Mouse (Mus musculus): ENCODE data around the gene Hykk. TPM values are rescaled to one million over a fixed set of nuclear protein-coding genes. Genes with fewer than 3 reads are reported as not detected.

Hykk gene
- polyA plus RNA-seq, 1 experiment: 1.3 TPM

- DNase-seq (ENCODE audit: low spot score): no peak
Observed at GRCm38 (mm10) chr9:54981291-54982191, 64.5 kb downstream of the Hykk start.

GRCm38 (mm10) chr9:54982401-54982800, 65.3 kb downstream of the Hykk start:
- DNase-seq (ENCODE audit: low spot score): no peak

- DNase-seq (ENCODE audit: low spot score): no peak
Observed at GRCm38 (mm10) chr9:54990362-54990761, 73.3 kb downstream of the Hykk start.

- no peak for DNase-seq (ENCODE audit: low spot score)
Observed at GRCm38 (mm10) chr9:54994381-54994780, 77.3 kb downstream of the Hykk start.

- DNase-seq (ENCODE audit: low spot score): no peak
Observed at GRCm38 (mm10) chr9:54995645-54996044, 78.6 kb downstream of the Hykk start.

Other genes starting within 250 kb of the Hykk start
- gene Dnaja4, start 218.4 kb upstream of the Hykk start, polyA plus RNA-seq (2012; rRNA removed): 18.5 and 19.1 TPM in 2 replicates
- gene Wdr61, start 182.8 kb upstream of the Hykk start, polyA plus RNA-seq (2012; rRNA removed): 98.1 and 141 TPM in 2 replicates
- 0.08 and 0.15 TPM in 2 replicates for gene Crabp1, start 152.5 kb upstream of the Hykk start, polyA plus RNA-seq (2012; rRNA removed)
- 20.0 and 21.8 TPM in 2 replicates for gene Ireb2, start 53.5 kb upstream of the Hykk start, polyA plus RNA-seq (2012; rRNA removed)
- 142 and 158 TPM in 2 replicates for gene Psma4, start 33.5 kb downstream of the Hykk start, polyA plus RNA-seq (2012; rRNA removed)
- gene AY074887, start 33.7 kb downstream of the Hykk start, polyA plus RNA-seq (2012; rRNA removed): 0.16 and 0.28 TPM in 2 replicates
- 0.03 and 0.10 TPM in 2 replicates for gene Chrna5, start 63.6 kb downstream of the Hykk start, polyA plus RNA-seq (2012; rRNA removed)
- 0.23 and 0.37 TPM in 2 replicates for gene Chrna3, start 109.3 kb downstream of the Hykk start, polyA plus RNA-seq (2012; rRNA removed)
- 0.23 and 0.29 TPM in 2 replicates for gene Chrnb4, start 131.5 kb downstream of the Hykk start, polyA plus RNA-seq (2012; rRNA removed)
- 27.5 and 28.2 TPM in 2 replicates for gene Ube2q2, start 231.6 kb downstream of the Hykk start, polyA plus RNA-seq (2012; rRNA removed)